Mouse (Mus musculus) stomach, embryonic 16.5 days (tissue): Measurements from ENCODE around the gene Pkhd1. TPM values are rescaled to one million over a fixed set of nuclear protein-coding genes. Genes with fewer than 3 reads are reported as not detected.

ENCODE experiments used
- ATAC-seq: fragments of 200-750 bp; cut with Nextera tagmentation; 2 replicates; pipeline ENCODE4 v1.8.0; 2017; ENCODE audit warnings: moderate number of reproducible peaks, moderate TSS enrichment; ENCODE audit not compliant: insufficient read depth, low FRiP score
- H3K27ac ChIP-seq: fragments of 300-500 bp; sonication (generic); 2 replicates; pipeline ENCODE4 v1.5.1; 2014; ENCODE audit warnings: low read length
- H3K27me3 ChIP-seq: fragments of 300-500 bp; sonication (generic); 2 replicates; pipeline ENCODE4 v1.6.1; 2014; ENCODE audit warnings: low read length, control low read depth, mixed read lengths; ENCODE audit not compliant: control insufficient read depth, insufficient read depth
- H3K36me3 ChIP-seq: fragments of 300-500 bp; sonication (generic); 2 replicates; pipeline ENCODE4 v1.6.1; 2014; ENCODE audit warnings: low read length; ENCODE audit not compliant: control insufficient read depth, insufficient read depth
- H3K4me1 ChIP-seq: fragments of 300-500 bp; sonication (generic); 2 replicates; pipeline ENCODE4 v1.6.1; 2014; ENCODE audit warnings: low read length, control low read depth, mixed read lengths; ENCODE audit not compliant: control insufficient read depth, insufficient read depth
- H3K4me2 ChIP-seq: fragments of 300-500 bp; sonication (generic); 2 replicates; pipeline ENCODE4 v1.6.1; 2014; ENCODE audit warnings: low read depth, low read length, mixed read lengths
- H3K4me3 ChIP-seq: fragments of 300-500 bp; sonication (generic); replicated peaks from 2 replicates; pipeline ENCODE4 v1.5.1; 2014; ENCODE audit warnings: mild to moderate bottlenecking, low read length
- H3K9ac ChIP-seq: fragments of 300-500 bp; sonication (generic); 2 replicates; pipeline ENCODE4 v1.6.1; 2014; ENCODE audit warnings: low read length
- H3K9me3 ChIP-seq: fragments of 300-500 bp; sonication (generic); replicated peaks from 2 replicates; pipeline ENCODE4 v1.6.1; 2016; ENCODE audit warnings: low read length, control low read depth; ENCODE audit not compliant: control insufficient read depth
- WGBS: fragments of 180-500 bp; shearing (Covaris S2); extraction: QIAGEN DNeasy Blood & Tissue Kit; methylation state at CpG from one replicate; pipeline ENCODE4 v1.1.7; 2014; 5-methylcytosine and 5-hydroxymethylcytosine counted together
- polyA plus RNA-seq: library from polyadenylated mRNA; unstranded; fragments of >200 nt; fragmentation: Nextera tagmentation; extraction: Ambion mirVana; gene quantifications from 2 replicates; pipeline ENCODE4 v1.2.1, GENCODE M21; 2015

Pkhd1 gene
- polyA plus RNA-seq, 1 experiment from 2014 or later, result 1.2 TPM

DNA sequence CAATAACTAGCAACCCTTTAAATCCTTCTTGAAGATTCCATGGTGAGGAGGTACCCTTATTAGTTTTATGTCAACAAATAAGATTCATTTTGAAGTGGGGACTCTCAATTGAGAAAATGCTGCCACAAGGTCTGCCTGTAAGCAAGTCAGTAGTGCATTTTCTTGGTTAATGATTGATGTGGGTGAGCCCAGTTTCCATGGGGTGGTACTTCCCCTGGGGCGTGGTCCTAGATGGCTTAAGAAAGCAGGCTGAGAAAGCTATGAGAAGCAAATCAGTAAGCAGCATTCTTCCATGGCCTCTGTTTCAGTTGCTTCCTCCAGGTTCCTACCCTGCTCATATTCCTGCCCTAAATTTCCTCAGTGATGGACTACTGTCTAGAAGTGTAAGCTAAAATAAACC, 253.4 kb downstream of the Pkhd1 start:
- H3K36me3 ChIP-seq, result no peaks in the 10 kb centered on the region
- H3K27me3 ChIP-seq, result no peaks in the 10 kb centered on the region
- no peaks in the 10 kb centered on the region for H3K9me3 ChIP-seq
- H3K4me3 ChIP-seq, result no peak overlapping the region
- H3K27ac ChIP-seq, result no peak overlapping the region
- WGBS, result 54% methylated on average over 1 of the region's 1 CpGs
- no peaks in the 10 kb centered on the region for H3K4me1 ChIP-seq
- no peak for ATAC-seq
- no peak overlapping the region for H3K4me2 ChIP-seq
- H3K9ac ChIP-seq, result no peak overlapping the region

DNA sequence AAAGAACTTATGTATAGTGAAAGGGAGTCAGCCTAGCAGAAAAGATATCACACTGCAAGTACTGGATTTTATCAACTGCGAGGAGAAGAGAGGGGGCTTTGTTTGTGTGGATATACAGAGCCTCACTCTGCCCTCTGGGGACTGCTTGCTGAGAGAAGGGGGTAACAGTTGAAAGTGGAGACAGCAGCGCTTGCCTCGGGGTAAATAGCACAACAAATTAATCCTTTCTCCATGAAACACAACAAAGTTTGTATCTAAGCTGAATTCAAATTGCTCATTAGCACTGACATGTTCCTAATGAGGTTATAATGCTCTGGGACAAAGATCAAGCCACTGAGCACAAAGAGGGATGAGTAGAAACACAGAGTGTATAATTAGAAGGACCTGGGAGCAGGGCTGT, 273.2 kb downstream of the Pkhd1 start:
- no peak for ATAC-seq
- Histone ChIP-seq H3K4me2 (no peak overlapping the region), H3K9ac (no peak overlapping the region), H3K36me3 (no peaks in the 10 kb centered on the region), H3K27ac (no peak overlapping the region), H3K4me1 (no peaks in the 10 kb centered on the region), H3K27me3 (no peaks in the 10 kb centered on the region), H3K4me3 (no peak overlapping the region), H3K9me3 (no peaks in the 10 kb centered on the region)
- WGBS, result 53% methylated on average over 3 of the region's 3 CpGs

- H3K4me3 ChIP-seq, result no peak overlapping the region
- H3K36me3 ChIP-seq, result no peaks in the 10 kb centered on the region
- no peaks in the 10 kb centered on the region for H3K4me1 ChIP-seq
- WGBS, result 3% methylated on average over 2 of the region's 2 CpGs
- H3K27ac ChIP-seq, result no peak overlapping the region
- H3K9me3 ChIP-seq, result no peaks in the 10 kb centered on the region
- H3K9ac ChIP-seq, result no peak overlapping the region
- H3K27me3 ChIP-seq, result no peaks in the 10 kb centered on the region
- ATAC-seq, result no peak
- no peak overlapping the region for H3K4me2 ChIP-seq
Measured at GRCm38 (mm10) chr1:20311485-20311884, 306.4 kb downstream of the Pkhd1 start.

- Histone ChIP-seq H3K4me3 (no peak overlapping the region), H3K9me3 (no peaks in the 10 kb centered on the region), H3K36me3 (no peaks in the 10 kb centered on the region), H3K9ac (no peak overlapping the region), H3K4me2 (no peak overlapping the region), H3K4me1 (no peaks in the 10 kb centered on the region), H3K27me3 (no peaks in the 10 kb centered on the region), H3K27ac (no peak overlapping the region)
- 64% methylated on average over 6 of the region's 6 CpGs for WGBS
- ATAC-seq, result no peak
Measured at GRCm38 (mm10) chr1:20310925-20311324, 306.9 kb downstream of the Pkhd1 start.

GRCm38 (mm10) chr1:20306116-20306515, 311.7 kb downstream of the Pkhd1 start:
- Histone ChIP-seq H3K9me3 (no peaks in the 10 kb centered on the region), H3K9ac (no peak overlapping the region), H3K36me3 (no peaks in the 10 kb centered on the region), H3K27ac (no peak overlapping the region), H3K4me3 (no peak overlapping the region), H3K27me3 (no peaks in the 10 kb centered on the region), H3K4me1 (no peaks in the 10 kb centered on the region), H3K4me2 (no peak overlapping the region)
- ATAC-seq, result no peak
- 50% methylated on average over 3 of the region's 3 CpGs for WGBS

DNA sequence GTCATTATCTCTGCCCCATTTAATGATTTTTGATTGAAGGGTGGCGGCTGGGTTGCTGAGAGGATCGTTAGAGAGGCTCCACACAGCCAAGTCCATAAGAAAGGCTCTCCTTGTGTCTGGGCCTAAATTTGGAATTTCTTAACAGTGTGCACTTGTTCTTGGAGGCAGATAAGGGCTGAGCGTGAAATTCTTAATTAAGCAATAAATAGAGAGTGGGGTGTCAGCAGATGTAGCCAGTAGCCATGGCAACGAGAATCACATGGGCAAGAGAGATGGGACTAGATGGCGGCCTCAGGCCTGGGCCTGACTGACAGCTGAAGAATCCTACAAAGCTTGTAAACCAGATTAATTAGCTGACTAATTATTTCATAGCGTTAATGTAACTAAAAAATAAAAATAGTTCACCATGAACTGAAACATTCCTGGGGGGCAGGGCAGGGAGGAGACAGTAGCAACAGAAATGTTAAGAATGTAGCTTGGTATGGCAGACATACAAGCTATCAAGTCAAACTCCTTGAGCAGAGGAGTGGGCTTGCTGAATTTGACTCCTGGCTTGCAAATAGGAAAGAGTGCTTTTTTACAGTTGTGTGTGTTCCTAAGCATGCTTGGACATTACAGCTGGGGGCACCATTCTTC, 314.8 kb downstream of the Pkhd1 start:
- ATAC-seq, result no peak
- no peaks in the 10 kb centered on the region for H3K9me3 ChIP-seq
- WGBS, result 74% methylated on average over 6 of the region's 6 CpGs
- H3K9ac ChIP-seq, result no peak overlapping the region
- no peak overlapping the region for H3K4me3 ChIP-seq
- H3K27me3 ChIP-seq, result no peaks in the 10 kb centered on the region
- H3K27ac ChIP-seq, result no peak overlapping the region
- no peaks in the 10 kb centered on the region for H3K4me1 ChIP-seq
- no peaks in the 10 kb centered on the region for H3K36me3 ChIP-seq
- H3K4me2 ChIP-seq, result no peak overlapping the region

- no peaks in the 10 kb centered on the region for H3K27me3 ChIP-seq
- no peak for ATAC-seq
- H3K4me1 ChIP-seq, result no peaks in the 10 kb centered on the region
- H3K4me3 ChIP-seq, result no peak overlapping the region
- no peak overlapping the region for H3K9ac ChIP-seq
- H3K9me3 ChIP-seq, result no peaks in the 10 kb centered on the region
- no peak overlapping the region for H3K27ac ChIP-seq
- no peaks in the 10 kb centered on the region for H3K36me3 ChIP-seq
- WGBS, result 72% methylated on average over 8 of the region's 8 CpGs
- no peak overlapping the region for H3K4me2 ChIP-seq
Measured at GRCm38 (mm10) chr1:20302187-20302942, 315.5 kb downstream of the Pkhd1 start.

GRCm38 (mm10) chr1:20301631-20302030, 316.2 kb downstream of the Pkhd1 start:
- whole genome bisulfite sequencing, result 75% methylated on average over 3 of the region's 3 CpGs
- no peaks in the 10 kb centered on the region for H3K9me3 ChIP-seq
- no peak overlapping the region for H3K27ac ChIP-seq
- H3K36me3 ChIP-seq, result no peaks in the 10 kb centered on the region
- H3K27me3 ChIP-seq, result no peaks in the 10 kb centered on the region
- ATAC-seq, result no peak
- no peaks in the 10 kb centered on the region for H3K4me1 ChIP-seq
- H3K4me3 ChIP-seq, result no peak overlapping the region
- no peak overlapping the region for H3K9ac ChIP-seq
- H3K4me2 ChIP-seq, result no peak overlapping the region

DNA sequence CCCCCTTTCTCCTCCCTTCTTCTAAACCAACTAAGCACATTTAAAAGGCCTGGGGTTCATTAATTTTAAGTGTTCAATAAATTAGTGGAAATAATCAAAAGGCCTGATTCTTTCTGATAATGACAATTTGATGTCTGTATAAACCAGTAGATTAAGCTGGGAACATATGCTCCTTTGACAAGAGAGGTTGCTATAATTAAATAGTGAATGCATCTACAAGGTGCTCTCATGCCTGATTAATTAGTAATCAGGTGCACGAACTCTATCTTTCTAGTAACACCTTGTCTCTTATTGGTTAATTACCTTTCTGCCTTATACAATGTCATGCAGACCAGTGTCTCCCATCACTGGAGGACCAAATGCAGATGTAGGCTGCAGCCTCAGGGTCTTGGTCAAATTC, 329.2 kb downstream of the Pkhd1 start:
- no peaks in the 10 kb centered on the region for H3K27me3 ChIP-seq
- no peak overlapping the region for H3K9ac ChIP-seq
- 77% methylated on average over 1 of the region's 1 CpGs for WGBS
- H3K36me3 ChIP-seq, result no peaks in the 10 kb centered on the region
- H3K27ac ChIP-seq, result no peak overlapping the region
- H3K4me1 ChIP-seq, result no peaks in the 10 kb centered on the region
- no peak for ATAC-seq
- H3K4me2 ChIP-seq, result no peak overlapping the region
- H3K9me3 ChIP-seq, result no peaks in the 10 kb centered on the region
- H3K4me3 ChIP-seq, result no peak overlapping the region
